Mouse (Mus musculus) forebrain, embryonic 13.5 days (tissue): ENCODE data around the gene Tmem63a. TPM values are rescaled to one million over a fixed set of nuclear protein-coding genes. Genes with fewer than 3 reads are reported as not detected.
A peak's percentile ranks its signal among the peaks of the same experiment; 100 is the strongest.

ENCODE experiments used
- ATAC-seq: fragments of 200-750 bp; cut with Nextera tagmentation; 2 replicates; pipeline ENCODE4 v1.8.0; 2017
- H3K27ac ChIP-seq: fragments of 300-500 bp; sonication (generic); 2 replicates; pipeline ENCODE4 v1.5.1; 2015; ENCODE audit warnings: inconsistent platforms, mild to moderate bottlenecking, moderate library complexity
- H3K27me3 ChIP-seq: fragments of 300-500 bp; sonication (generic); 2 replicates; pipeline ENCODE4 v1.6.1; 2015; ENCODE audit warnings: mild to moderate bottlenecking, inconsistent platforms
- H3K36me3 ChIP-seq: fragments of 300-500 bp; sonication (generic); 2 replicates; pipeline ENCODE4 v1.6.1; 2015; ENCODE audit warnings: mild to moderate bottlenecking, inconsistent platforms; ENCODE audit not compliant: poor library complexity, severe bottlenecking
- H3K4me1 ChIP-seq: fragments of 300-500 bp; sonication (generic); 2 replicates; pipeline ENCODE4 v1.6.1; 2015; ENCODE audit warnings: inconsistent platforms
- H3K4me2 ChIP-seq: fragments of 300-500 bp; sonication (generic); 2 replicates; pipeline ENCODE4 v1.6.1; 2015; ENCODE audit warnings: inconsistent platforms, mild to moderate bottlenecking, moderate library complexity
- H3K4me3 ChIP-seq: fragments of 300-500 bp; sonication (generic); 2 replicates; pipeline ENCODE4 v1.5.1; 2015; ENCODE audit warnings: mild to moderate bottlenecking, inconsistent platforms
- H3K9ac ChIP-seq: fragments of 300-500 bp; sonication (generic); 2 replicates; pipeline ENCODE4 v1.6.1; 2015; ENCODE audit warnings: mild to moderate bottlenecking, inconsistent platforms
- H3K9me3 ChIP-seq: fragments of 300-500 bp; sonication (generic); replicated peaks from 2 replicates; pipeline ENCODE4 v1.6.1; 2016; ENCODE audit warnings: inconsistent platforms
- WGBS: fragments of 180-500 bp; shearing (Covaris S2); methylation state at CpG from one replicate; pipeline ENCODE4 v1.1.7; 2015; 5-methylcytosine and 5-hydroxymethylcytosine counted together
- polyA plus RNA-seq: library from polyadenylated mRNA; unstranded; fragments of >200 nt; fragmentation: Nextera tagmentation; extraction: Ambion mirVana; gene quantifications from 2 replicates; pipeline ENCODE4 v1.2.1, GENCODE M21; 2015

Tmem63a gene
- polyA plus RNA-seq, 1 experiment from 2014 or later: 0.88 TPM

- Histone ChIP-seq H3K4me3 (no peak overlapping the region), H3K27me3 (peaks cover 49% of the 10 kb centered on the region), H3K36me3 (no peaks in the 10 kb centered on the region), H3K4me2 (peak overlapping the region; percentile 20; the same call in 1 of the 2 replicates), H3K9ac (no peak overlapping the region; the same call in 1 of the 2 replicates), H3K27ac (no peak overlapping the region), H3K4me1 (peaks cover 26% of the 10 kb centered on the region), H3K9me3 (no peaks in the 10 kb centered on the region)
- ATAC-seq: peak; percentile 73
- 31% methylated on average over 20 of the region's 20 CpGs for WGBS
Observed at GRCm38 (mm10) chr1:180945001-180945980, 3.1 kb downstream of the Tmem63a start.

GRCm38 (mm10) chr1:180946448-180946847, 4.3 kb downstream of the Tmem63a start:
- no peak overlapping the region for H3K27ac ChIP-seq
- H3K4me2 ChIP-seq: no peak overlapping the region
- no peak overlapping the region for H3K9ac ChIP-seq
- H3K27me3 ChIP-seq: peaks cover 37% of the 10 kb centered on the region
- H3K9me3 ChIP-seq: no peaks in the 10 kb centered on the region
- H3K4me3 ChIP-seq: no peak overlapping the region
- peaks cover 26% of the 10 kb centered on the region for H3K4me1 ChIP-seq
- 91% methylated on average over 6 of the region's 6 CpGs for WGBS
- no peaks in the 10 kb centered on the region for H3K36me3 ChIP-seq
- ATAC-seq: no peak

DNA sequence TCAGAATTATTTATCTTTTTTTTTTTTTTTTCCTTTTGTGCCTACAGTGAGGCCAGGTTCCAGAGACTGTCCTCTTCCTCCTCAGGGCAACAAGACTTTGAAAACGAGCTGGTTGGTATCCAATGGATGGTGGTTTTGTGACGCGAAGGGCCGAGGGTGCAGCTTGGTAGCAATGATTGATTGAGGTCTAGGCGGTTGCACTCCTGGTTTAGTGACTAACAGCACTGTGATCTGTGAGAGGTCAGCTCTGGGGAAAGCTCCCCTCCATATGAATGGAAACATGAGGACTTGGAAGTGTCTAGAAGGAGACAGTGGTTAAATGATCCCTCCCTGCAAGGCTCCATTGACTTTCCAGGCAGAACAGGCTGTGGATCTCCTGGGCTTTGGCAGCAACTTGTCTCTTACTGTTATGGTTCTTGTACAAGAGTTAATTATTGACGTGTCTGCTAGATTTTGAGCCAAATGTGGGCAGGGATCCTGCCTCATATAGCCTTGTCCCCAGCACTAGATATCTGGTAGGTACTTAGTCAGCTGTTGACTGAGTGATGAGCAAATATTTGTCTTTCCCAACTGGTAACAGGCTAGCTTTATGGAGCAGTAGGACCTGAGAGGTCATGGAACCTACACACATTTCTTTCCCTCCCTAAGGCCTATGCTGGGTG, 10.1 kb downstream of the Tmem63a start:
- H3K4me2 ChIP-seq: no peak overlapping the region
- no peak overlapping the region for H3K27ac ChIP-seq
- H3K9me3 ChIP-seq: no peaks in the 10 kb centered on the region
- 82% methylated on average over 6 of the region's 6 CpGs for WGBS
- no peak overlapping the region for H3K9ac ChIP-seq
- H3K27me3 ChIP-seq: no peaks in the 10 kb centered on the region
- H3K4me1 ChIP-seq: no peaks in the 10 kb centered on the region
- ATAC-seq: no peak
- no peaks in the 10 kb centered on the region for H3K36me3 ChIP-seq
- H3K4me3 ChIP-seq: no peak overlapping the region

GRCm38 (mm10) chr1:180952808-180953207, 10.7 kb downstream of the Tmem63a start:
- H3K4me3 ChIP-seq: no peak overlapping the region
- WGBS: 94% methylated on average over 5 of the region's 5 CpGs

DNA sequence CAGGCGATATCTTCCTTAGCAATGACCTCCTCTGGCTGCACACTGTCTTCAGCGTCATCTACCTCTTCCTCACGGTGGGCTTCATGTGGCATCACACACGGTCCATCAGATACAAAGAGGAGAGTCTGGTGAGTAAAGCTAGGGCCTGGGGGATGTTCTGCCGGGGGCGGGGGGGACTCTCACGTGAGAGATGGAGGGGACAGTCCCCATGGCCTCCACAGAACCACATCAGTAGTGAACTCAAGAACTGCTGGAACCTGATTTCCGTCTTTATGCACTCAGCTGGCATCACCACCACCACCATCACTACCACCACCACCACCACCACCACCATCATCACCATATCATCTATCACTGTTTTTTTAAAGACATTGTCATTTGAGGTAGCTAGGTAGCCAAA, 14.3 kb downstream of the Tmem63a start:
- H3K27ac ChIP-seq: no peak overlapping the region
- no peak overlapping the region for H3K4me2 ChIP-seq
- no peaks in the 10 kb centered on the region for H3K9me3 ChIP-seq
- ATAC-seq: no peak
- 90% methylated on average over 8 of the region's 8 CpGs for WGBS
- no peak overlapping the region for H3K9ac ChIP-seq
- H3K4me1 ChIP-seq: no peaks in the 10 kb centered on the region
- H3K4me3 ChIP-seq: no peak overlapping the region
- no peaks in the 10 kb centered on the region for H3K27me3 ChIP-seq
- no peaks in the 10 kb centered on the region for H3K36me3 ChIP-seq

More at GRCm38 (mm10) chr1:180952808-180953207, 10.7 kb downstream of the Tmem63a start:
- Histone ChIP-seq H3K9ac (no peak overlapping the region), H3K4me1 (no peaks in the 10 kb centered on the region), H3K36me3 (no peaks in the 10 kb centered on the region), H3K9me3 (no peaks in the 10 kb centered on the region), H3K27ac (no peak overlapping the region), H3K4me2 (no peak overlapping the region), H3K27me3 (no peaks in the 10 kb centered on the region)
- no peak for ATAC-seq

DNA sequence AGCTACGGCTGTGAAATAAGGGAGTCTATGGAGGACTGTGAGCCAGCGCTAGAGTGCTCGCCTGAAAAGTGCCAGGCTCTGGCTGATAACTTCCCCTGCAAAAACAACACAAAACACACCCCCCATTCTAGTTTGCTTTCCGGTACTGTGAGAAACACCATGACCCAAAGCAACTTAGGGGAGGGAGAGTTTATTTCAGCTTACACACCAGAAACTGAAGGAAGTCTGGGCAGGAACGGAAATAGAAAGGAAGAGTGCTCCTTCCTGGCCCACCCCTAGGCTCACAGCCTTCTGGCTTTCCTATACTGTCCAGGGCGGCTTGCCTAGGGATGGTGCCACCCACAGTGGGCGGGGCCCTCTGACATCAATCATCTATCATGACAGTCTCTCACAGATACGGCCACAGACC, 14.8 kb downstream of the Tmem63a start:
- Histone ChIP-seq H3K27ac (no peak overlapping the region), H3K4me3 (no peak overlapping the region), H3K27me3 (no peaks in the 10 kb centered on the region), H3K9me3 (no peaks in the 10 kb centered on the region), H3K4me1 (no peaks in the 10 kb centered on the region), H3K4me2 (no peak overlapping the region), H3K9ac (no peak overlapping the region), H3K36me3 (no peaks in the 10 kb centered on the region)
- no peak for ATAC-seq
- WGBS: 84% methylated on average over 8 of the region's 8 CpGs

DNA sequence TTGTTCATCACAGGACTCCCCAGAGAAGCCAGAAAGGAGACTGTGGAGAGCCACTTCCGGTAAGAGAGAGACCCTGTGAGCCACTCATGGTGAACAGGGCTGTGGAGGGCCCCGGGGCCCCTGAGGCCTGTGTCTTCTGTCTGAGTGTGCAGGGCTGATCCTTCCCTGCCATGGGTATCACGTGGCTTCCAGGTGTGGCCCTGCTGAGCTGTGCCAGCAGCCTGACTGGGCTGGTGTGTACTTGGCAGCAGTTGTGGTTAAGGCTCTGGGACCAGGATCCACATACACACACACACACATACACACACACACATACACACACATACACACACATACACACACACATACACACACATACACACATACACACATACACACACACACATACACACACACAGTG, 15.8 kb downstream of the Tmem63a start:
- Histone ChIP-seq H3K4me3 (no peak overlapping the region), H3K9me3 (no peaks in the 10 kb centered on the region), H3K4me1 (no peaks in the 10 kb centered on the region), H3K9ac (no peak overlapping the region), H3K27me3 (no peaks in the 10 kb centered on the region), H3K27ac (no peak overlapping the region), H3K4me2 (no peak overlapping the region), H3K36me3 (no peaks in the 10 kb centered on the region)
- WGBS: 82% methylated on average over 3 of the region's 3 CpGs
- ATAC-seq: no peak

- WGBS: 53% methylated on average over 3 of the region's 3 CpGs
- H3K4me2 ChIP-seq: no peak overlapping the region
- H3K4me1 ChIP-seq: no peaks in the 10 kb centered on the region
- H3K9ac ChIP-seq: no peak overlapping the region
- H3K4me3 ChIP-seq: no peak overlapping the region
- no peaks in the 10 kb centered on the region for H3K36me3 ChIP-seq
- no peaks in the 10 kb centered on the region for H3K9me3 ChIP-seq
- no peak for ATAC-seq
- no peaks in the 10 kb centered on the region for H3K27me3 ChIP-seq
- no peak overlapping the region for H3K27ac ChIP-seq
Observed at GRCm38 (mm10) chr1:180958797-180959196, 16.7 kb downstream of the Tmem63a start.

DNA sequence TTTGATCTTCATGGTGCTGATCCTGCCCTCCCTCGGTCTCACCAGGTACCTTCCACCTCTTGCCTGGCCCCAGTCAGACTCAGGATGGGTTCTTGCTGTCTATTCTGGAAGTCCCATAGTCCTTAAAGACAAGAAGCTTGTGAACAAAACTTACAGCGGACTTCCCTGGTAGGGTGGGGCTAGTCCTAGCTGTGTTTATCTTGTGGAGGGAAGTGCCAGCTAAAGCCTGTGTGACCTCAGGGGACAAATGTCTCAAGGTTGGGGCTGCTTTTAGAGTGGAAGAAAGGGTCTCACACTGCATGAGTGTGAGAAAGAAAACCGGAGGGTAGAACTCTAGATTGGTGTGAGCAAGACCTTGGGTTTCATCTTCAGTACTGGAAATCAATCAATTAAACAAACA, 23.6 kb downstream of the Tmem63a start:
- no peak overlapping the region for H3K9ac ChIP-seq
- H3K27me3 ChIP-seq: no peaks in the 10 kb centered on the region
- no peak overlapping the region for H3K4me2 ChIP-seq
- WGBS: 95% methylated on average over 3 of the region's 3 CpGs
- no peak for ATAC-seq
- no peak overlapping the region for H3K27ac ChIP-seq
- no peak overlapping the region for H3K4me3 ChIP-seq
- H3K9me3 ChIP-seq: no peaks in the 10 kb centered on the region
- H3K36me3 ChIP-seq: no peaks in the 10 kb centered on the region
- no peaks in the 10 kb centered on the region for H3K4me1 ChIP-seq

DNA sequence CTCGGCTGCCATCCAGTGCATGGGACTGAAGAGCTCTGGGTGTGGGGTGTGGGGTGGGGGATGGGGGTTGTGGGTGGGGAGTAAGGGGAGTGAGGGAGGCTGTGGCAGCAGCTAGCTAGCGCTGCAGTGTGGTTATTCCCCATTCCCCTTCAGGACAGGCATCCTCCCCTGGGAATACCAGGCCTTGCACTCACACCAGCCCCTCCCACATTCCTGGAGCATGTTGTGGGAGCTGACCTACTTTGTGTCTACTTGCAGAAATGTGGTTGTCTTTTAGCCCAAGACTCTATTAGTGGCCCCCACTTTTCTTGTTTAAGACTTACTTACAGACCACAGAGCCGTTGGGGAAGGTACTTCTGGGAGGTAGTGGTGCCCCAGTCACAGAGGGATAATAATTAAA, 24.4 kb downstream of the Tmem63a start:
- Histone ChIP-seq H3K4me1 (no peaks in the 10 kb centered on the region), H3K4me3 (no peak overlapping the region), H3K27ac (no peak overlapping the region), H3K36me3 (no peaks in the 10 kb centered on the region), H3K27me3 (no peaks in the 10 kb centered on the region), H3K9ac (no peak overlapping the region), H3K9me3 (no peaks in the 10 kb centered on the region), H3K4me2 (no peak overlapping the region)
- WGBS: 81% methylated on average over 3 of the region's 3 CpGs
- ATAC-seq: no peak

DNA sequence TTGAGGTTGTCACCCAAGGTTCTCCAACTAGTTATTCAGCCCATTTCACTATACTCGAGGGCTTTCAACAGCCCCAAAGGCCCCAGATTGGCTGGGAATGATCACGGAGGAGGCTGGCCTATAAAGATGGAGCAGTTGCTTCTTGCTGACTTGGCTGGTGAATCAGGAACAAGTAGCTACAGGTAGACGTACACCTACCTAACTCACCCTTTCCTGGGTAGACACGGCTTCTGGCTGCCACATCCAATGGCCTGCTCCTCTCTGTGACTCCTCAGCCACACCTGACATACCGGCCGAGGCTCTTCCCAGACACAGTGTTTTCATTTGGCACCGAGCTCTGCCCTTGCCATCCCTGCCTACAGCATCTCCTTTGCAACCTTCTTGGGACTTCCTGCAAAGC, 25.1 kb downstream of the Tmem63a start:
- no peaks in the 10 kb centered on the region for H3K9me3 ChIP-seq
- no peak overlapping the region for H3K27ac ChIP-seq
- no peaks in the 10 kb centered on the region for H3K36me3 ChIP-seq
- WGBS: 92% methylated on average over 7 of the region's 7 CpGs
- H3K4me1 ChIP-seq: no peaks in the 10 kb centered on the region
- no peak overlapping the region for H3K9ac ChIP-seq
- no peak for ATAC-seq
- no peaks in the 10 kb centered on the region for H3K27me3 ChIP-seq
- no peak overlapping the region for H3K4me2 ChIP-seq
- H3K4me3 ChIP-seq: no peak overlapping the region

DNA sequence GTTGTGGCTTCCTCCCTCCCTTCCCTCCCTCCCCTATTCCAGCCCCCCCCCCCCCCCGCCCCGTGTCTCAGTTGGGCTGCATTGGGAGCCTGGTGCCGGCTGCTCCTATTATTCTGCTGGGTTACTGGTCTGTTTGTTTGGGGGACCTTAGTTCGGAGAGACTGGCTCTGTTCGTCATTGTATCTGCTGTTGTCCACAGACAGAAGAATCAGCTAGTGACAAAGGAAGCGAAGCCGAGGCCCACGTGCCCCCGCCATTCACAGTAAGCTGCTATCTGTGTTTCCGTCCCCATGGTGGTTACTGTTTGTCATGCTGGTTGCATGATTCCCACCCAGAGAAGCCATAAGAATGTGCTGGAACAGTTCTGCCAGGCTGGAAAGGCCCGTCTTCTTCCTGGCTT, 30.8 kb downstream of the Tmem63a start:
- no peak for ATAC-seq
- Histone ChIP-seq H3K36me3 (no peaks in the 10 kb centered on the region), H3K27ac (no peak overlapping the region), H3K9ac (no peak overlapping the region), H3K4me1 (no peaks in the 10 kb centered on the region), H3K9me3 (no peaks in the 10 kb centered on the region), H3K27me3 (no peaks in the 10 kb centered on the region), H3K4me2 (no peak overlapping the region), H3K4me3 (no peak overlapping the region)
- WGBS: 68% methylated on average over 10 of the region's 11 CpGs
